Mouse (Mus musculus): ENCODE data around the gene Majin.

Majin gene

DNA sequence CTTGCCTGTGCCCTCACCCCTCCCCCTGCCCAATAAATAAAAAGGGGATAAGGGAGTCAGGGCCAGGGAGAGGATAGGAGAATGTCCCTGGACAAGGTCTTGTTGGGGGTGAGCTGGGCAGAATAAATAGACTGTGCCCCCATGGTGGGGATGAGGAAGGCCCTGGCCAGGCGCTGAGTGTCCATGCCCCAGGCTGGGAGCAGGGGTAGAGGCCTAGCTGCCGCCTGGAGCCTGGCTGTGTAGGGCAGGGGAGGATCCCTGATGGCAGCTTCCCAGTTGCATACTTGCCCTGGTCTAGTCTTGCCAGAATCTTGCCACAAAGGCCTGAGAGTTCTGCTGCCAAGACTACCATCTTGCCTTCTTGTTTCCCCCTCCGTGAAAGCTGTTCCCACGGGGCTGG lies 43.7 kb downstream of the Majin start:
- no peak for DNase-seq (ENCODE audit: low spot score in 2 of 2)

DNA sequence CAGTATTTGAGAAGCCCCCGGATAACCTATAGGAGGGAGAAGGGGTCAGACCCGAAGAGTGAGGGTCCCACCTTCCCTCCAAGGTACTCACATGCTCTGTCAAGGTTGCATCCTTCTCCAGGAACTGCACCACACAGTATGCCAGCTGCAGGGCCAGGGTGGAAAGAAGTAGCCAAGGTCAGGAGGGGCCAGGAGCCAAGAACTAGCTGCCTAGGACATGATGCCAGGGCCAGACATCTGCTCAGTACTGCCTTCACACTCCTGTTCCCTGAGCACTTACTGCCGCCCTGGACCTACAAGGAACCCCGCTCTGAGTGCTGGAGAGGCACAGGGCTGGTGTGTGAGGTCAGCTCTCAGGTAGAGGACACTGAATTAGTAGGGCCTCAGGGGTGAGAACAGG lies 46.2 kb downstream of the Majin start:
- DNase-seq (ENCODE audit: low spot score in 2 of 2): no peak

DNA sequence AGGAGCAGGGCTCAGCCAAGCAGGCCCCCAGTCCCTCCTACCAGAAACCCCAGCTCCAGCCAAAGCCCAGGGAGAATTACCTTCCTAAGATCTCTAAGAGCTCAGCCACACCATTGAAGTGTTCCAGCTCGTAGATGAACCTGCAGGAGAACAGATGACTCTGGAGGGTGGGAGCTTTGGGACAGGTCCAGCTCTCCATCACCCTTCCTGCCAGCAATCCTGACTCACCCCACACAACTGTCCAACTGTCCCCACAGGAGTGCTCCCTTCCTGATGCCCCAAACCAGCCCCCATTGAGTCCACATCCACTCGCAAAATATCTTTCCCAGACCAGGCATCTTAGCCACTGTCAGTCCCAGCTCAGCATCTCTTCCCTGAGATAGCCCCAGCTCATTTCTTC lies 46.8 kb downstream of the Majin start:
- no peak for DNase-seq (ENCODE audit: low spot score in 2 of 2)

GRCm38 (mm10) chr19:6233647-6234046 lies 49.5 kb downstream of the Majin start:
- DNase-seq (ENCODE audit: low spot score in 2 of 2): no peak

DNA sequence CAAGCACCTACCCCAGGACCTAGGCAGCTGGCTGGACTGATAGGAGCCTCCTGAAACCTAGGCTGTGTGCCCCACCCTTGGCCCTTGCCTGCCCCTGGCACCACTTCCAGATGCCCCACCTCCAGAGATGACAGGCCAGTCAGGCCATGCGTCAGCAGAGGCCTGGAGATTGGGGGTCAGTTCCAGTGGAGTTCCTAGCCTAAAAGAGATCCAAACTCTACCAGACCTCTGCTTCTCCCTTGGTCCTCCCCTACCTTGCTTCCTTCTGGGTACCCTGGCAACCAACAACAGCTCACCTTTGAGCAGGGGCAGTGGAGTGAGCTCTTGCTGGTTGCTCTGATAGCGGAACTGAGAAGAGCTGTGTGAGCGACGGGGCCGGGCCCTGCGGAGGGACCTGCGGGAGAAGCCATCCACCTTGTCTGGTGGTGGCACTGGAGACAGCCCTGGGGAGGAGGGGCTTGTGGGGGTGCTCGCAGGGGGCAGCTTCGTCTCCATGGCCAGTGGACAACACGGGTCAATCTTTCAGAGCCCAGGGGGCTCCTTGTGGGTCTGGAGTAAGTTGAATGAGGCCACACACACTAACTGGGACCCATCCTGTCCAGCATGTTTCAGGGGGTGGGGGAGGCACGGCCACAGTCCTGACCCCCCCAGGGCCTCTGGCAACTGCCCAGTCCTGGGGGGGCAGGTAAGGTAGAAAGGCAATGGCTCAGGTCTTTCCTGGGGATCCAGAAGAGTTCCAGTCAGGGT lies 50.3 kb downstream of the Majin start:
- no peak for DNase-seq (ENCODE audit: low spot score in 2 of 2)

DNA sequence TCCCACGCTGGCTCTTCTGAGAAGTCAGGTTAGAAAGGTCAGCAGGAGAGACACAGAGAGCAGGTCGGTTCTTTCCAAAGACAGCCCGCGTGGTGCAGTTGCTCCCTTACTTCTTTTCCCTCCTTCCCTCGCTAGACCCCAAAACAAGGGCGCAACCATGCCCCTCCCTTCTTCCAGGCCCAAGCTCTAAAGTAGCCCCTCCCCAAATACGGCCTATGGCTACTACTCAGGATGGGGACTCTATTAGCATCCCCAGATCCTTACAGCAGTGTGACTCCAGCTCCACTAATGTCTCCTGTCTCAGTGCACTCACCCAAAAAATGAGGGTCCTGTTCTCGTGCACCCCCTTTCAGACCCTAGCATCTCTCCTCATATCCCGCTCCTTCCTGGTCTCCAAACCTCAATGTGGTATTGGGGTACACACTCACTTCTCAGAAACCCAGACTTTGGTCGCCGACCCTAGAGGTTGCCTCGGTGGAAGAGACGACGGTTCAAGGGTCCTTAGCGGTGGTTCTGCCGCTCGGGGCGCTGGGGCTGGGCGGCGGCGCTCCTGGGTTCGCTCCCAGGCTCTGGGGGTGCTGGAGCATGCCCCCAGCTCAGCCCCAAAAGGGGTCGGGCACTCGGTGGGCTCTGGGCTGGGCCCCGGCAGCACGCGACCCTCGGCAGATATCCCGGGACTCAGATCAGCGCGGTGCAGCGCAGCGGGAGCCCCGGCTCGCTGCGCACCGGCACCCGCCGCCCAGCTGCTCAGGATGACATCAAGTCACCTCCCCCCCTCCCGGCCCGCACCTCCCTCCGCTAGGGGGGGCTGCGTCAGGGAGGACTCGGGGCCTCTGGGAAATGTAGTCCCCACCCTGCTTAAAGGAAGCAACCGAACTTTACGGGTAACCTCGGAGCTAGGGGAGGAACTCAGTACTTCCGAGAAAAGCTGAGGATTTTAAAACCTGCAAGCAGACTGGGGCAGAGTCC lies 51.2 kb downstream of the Majin start, which contains the start of gene Ppp2r5b:
TSS of gene Ppp2r5b (minus strand) at position 789 of the 969 bp plus-strand sequence.
- DNase-seq (ENCODE audit: low spot score in 2 of 2): peak; percentile 92 to 96

- peak; percentile 91 to 92 for DNase-seq (ENCODE audit: low spot score in 2 of 2)
These were observed 51.9 kb downstream of the Majin start for GRCm38 (mm10) chr19:6236053-6236441.

DNA sequence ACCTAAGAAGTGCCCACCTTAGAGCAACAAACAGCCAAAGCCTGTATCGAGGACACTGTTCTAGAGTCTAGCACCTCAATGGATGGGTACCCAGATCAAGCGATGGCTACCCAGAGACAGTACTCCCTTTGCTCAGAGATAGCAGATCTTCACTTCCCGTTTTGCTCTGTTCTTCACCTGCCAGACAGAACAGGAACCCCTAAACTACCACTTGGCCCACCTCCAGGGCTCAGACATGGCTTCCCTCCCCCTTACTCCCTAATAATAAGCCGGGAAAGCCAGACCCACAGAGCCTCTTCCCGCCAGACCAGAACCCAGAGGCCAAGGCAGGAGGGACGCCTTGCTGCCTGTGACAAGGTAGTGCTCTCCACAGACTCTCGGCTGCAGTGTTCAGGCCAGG lies 52.7 kb downstream of the Majin start:
- no peak for DNase-seq (ENCODE audit: low spot score in 2 of 2)

- DNase-seq (ENCODE audit: low spot score in 2 of 2): no peak
These were observed 54.6 kb downstream of the Majin start for GRCm38 (mm10) chr19:6238740-6239139.

DNA sequence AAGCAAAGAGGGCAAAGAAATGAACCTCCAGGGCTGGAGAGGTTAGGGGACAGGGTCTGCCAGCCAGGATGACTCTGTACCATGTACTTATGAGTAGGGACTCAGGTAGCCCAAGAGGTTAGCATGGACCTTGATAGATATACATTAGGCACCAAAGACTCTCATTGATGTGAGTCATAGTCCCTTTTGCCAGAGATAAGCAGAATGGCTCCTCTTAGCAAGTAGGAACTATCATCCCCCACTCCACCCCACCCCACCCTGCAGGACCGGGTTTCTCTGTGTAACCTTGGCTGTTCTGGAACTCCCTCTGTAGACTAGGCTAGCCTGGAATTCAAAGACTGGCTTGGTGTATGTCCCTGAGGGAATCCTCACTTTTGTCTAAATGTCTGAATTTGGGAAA lies 55.9 kb downstream of the Majin start:
- no peak for DNase-seq (ENCODE audit: low spot score in 2 of 2)

GRCm38 (mm10) chr19:6240725-6241124 lies 56.5 kb downstream of the Majin start:
- DNase-seq (ENCODE audit: low spot score in 2 of 2): no peak

- peak; percentile 99 for DNase-seq (ENCODE audit: low spot score in 2 of 2)
These were observed 57.3 kb downstream of the Majin start, which contains the start of gene Atg2a for GRCm38 (mm10) chr19:6241274-6242107. Gene Atg2a, plus strand, starts transcription at chr19:6241668.

DNA sequence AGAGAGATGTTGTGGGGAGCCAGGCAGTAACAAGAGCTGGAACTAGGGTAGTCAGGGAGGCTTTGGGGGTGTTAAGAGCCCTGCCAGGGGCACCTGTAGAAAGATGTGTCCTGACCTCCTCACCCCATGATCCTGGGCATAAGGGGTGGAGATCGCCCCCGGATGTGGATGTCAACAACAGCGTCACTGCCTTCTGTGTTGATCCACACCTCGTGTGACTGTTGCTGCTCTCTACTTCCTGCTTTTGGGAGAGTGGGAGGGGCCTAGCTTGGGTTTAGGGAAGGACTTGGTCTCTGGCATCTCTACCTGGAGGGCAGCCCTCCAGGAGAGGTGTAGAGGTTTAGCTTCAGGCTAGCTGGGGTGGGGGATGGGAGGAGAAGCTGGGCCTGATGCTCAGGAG lies 58.1 kb downstream of the Majin start:
- peak; percentile 44 to 73 for DNase-seq (ENCODE audit: low spot score in 2 of 2)

DNA sequence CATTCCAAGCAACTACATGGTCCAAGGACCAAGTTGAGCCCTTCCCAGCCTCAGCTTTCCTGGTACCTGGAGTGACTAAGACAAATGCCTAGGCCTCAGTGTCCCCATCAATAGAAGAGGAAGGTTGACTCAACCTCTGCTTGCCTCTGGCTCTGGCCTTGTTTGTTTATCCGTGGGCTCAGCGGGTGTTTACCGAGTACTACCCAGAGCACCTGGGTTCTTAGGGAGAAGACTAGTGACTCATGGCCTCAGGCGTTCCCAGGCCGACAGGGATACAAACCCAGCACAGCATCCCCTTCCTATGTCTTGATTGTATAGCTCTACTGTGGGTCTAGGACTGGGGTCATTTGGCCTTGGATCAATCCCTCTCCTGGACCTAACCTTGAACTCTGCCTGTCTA lies 59.0 kb downstream of the Majin start:
- DNase-seq (ENCODE audit: low spot score in 2 of 2): no peak

- DNase-seq (ENCODE audit: low spot score in 2 of 2): no peak
These were observed 61.6 kb downstream of the Majin start for GRCm38 (mm10) chr19:6245806-6246205.

DNA sequence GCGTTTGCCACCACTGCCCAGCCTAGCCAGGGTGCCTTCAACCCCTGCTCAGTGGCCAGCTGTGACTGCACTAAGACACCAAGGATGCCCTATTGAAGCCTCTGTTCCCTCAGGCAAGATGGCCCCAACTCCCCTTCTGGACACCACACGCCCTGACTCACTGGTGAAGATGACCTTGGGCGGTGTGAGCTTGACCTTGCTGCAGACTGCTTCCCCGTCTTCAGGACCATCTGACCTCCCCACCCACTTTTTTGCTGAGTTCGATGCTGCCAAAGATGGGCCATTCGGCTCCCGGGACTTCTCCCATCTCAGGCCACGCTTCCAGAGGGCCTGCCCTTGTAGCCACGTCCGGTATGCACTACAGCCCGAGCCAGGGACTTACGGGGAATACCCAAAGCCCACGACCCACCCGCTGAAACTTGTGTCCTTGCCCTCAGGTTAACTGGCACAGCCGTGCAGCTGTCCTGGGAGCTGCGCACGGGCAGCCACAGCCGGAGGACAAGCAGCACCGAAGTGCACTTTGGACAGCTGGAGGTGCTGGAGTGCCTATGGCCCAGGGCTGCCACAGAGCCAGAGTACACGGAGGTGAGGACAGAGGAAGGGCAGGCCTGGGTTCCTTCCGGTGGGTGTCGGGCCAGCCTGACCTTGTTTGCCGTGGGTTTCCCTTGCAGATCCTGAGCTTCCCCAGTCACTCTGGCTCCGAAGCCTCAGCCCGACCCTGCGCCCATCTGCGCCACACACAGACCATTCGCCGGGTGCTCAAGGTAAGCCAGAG lies 63.5 kb downstream of the Majin start:
- no peak for DNase-seq (ENCODE audit: low spot score in 2 of 2)

GRCm38 (mm10) chr19:6253021-6253420 lies 68.8 kb downstream of the Majin start:
- no peak for DNase-seq (ENCODE audit: low spot score in 2 of 2)

- DNase-seq (ENCODE audit: low spot score in 2 of 2): no peak
These were observed 76.2 kb downstream of the Majin start for GRCm38 (mm10) chr19:6260428-6260827.

- DNase-seq (ENCODE audit: low spot score in 2 of 2): no peak
These were observed 76.8 kb downstream of the Majin start for GRCm38 (mm10) chr19:6260946-6261345.

DNA sequence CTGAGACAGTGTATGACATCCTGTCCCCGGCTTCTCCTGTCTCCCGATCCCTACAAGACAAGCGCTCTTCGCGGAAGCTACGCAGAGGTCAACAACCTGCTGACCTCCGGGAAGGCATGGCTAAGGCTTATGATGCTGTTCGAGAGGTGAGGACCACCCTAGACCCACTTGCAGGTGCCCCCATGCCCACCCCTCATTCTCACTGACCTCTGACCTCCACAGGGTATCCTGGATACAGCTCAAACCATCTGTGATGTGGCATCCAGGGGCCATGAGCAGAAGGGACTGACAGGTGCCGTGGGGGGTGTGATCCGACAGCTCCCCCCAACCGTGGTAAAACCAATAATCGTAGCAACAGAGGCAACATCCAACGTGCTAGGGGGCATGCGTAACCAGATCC lies 77.2 kb downstream of the Majin start:
- DNase-seq (ENCODE audit: low spot score in 2 of 2): no peak

- DNase-seq (ENCODE audit: low spot score in 2 of 2): peak; percentile 55 to 68
These were observed 78.0 kb downstream of the Majin start for GRCm38 (mm10) chr19:6262222-6262621.
